Mouse (Mus musculus) forebrain, embryonic 11.5 days (tissue): ENCODE results near the gene Slc16a5. TPM values are rescaled to one million over a fixed set of nuclear protein-coding genes. Genes with fewer than 3 reads are reported as not detected.

Experiments used
- ATAC-seq: fragments of 200-750 bp; cut with Nextera tagmentation; replicated peaks from 2 replicates; pipeline ENCODE4 v1.8.0; 2017; ENCODE audit warnings: moderate TSS enrichment; ENCODE audit not compliant: low FRiP score
- DNase-seq: peaks from one replicate; pipeline ENCODE4 v3.0.0-alpha.2; 2017; ENCODE audit warnings: low spot score
- H3K27ac ChIP-seq: fragments of 300-500 bp; sonication (generic); 2 replicates; pipeline ENCODE4 v1.5.1; 2014; ENCODE audit warnings: low read depth, low read length
- H3K27me3 ChIP-seq: fragments of 300-500 bp; sonication (generic); 2 replicates; pipeline ENCODE4 v1.6.1; 2014; ENCODE audit warnings: mild to moderate bottlenecking, low read length, mixed read lengths; ENCODE audit not compliant: control insufficient read depth, insufficient read depth
- H3K36me3 ChIP-seq: fragments of 300-500 bp; sonication (generic); 2 replicates; pipeline ENCODE4 v1.6.1; 2014; ENCODE audit warnings: mild to moderate bottlenecking, low read length, moderate library complexity, mixed read lengths; ENCODE audit not compliant: control insufficient read depth, insufficient read depth
- H3K4me1 ChIP-seq: fragments of 300-500 bp; sonication (generic); replicated peaks from 2 replicates; pipeline ENCODE4 v1.6.1; 2014; ENCODE audit warnings: low read length, mixed read lengths; ENCODE audit not compliant: control insufficient read depth, insufficient read depth
- H3K4me2 ChIP-seq: fragments of 300-500 bp; sonication (generic); 2 replicates; pipeline ENCODE4 v1.6.1; 2014; ENCODE audit warnings: low read depth, mild to moderate bottlenecking, low read length, moderate library complexity, mixed read lengths; ENCODE audit not compliant: severe bottlenecking
- H3K4me3 ChIP-seq: fragments of 300-500 bp; sonication (generic); 2 replicates; pipeline ENCODE4 v1.5.1; 2014; ENCODE audit warnings: low read depth, low read length
- H3K9ac ChIP-seq: fragments of 300-500 bp; sonication (generic); 2 replicates; pipeline ENCODE4 v1.6.1; 2014; ENCODE audit warnings: low read length
- H3K9me3 ChIP-seq: fragments of 300-500 bp; sonication (generic); 2 replicates; pipeline ENCODE4 v1.6.1; 2016; ENCODE audit warnings: low read length, mixed read lengths; ENCODE audit not compliant: control insufficient read depth
- WGBS: fragments of 180-500 bp; shearing (Covaris S2); extraction: QIAGEN DNeasy Blood & Tissue Kit; methylation state at CpG from one replicate; pipeline ENCODE4 v1.1.7; 2014; 5-methylcytosine and 5-hydroxymethylcytosine counted together
- polyA plus RNA-seq: library from polyadenylated mRNA; unstranded; fragments of >200 nt; fragmentation: Nextera tagmentation; extraction: Ambion mirVana; gene quantifications from 2 replicates; pipeline ENCODE4 v1.2.1, GENCODE M21; 2014

Gene Slc16a5
- 0.16 and 0.24 TPM in 2 replicates for polyA plus RNA-seq

DNA sequence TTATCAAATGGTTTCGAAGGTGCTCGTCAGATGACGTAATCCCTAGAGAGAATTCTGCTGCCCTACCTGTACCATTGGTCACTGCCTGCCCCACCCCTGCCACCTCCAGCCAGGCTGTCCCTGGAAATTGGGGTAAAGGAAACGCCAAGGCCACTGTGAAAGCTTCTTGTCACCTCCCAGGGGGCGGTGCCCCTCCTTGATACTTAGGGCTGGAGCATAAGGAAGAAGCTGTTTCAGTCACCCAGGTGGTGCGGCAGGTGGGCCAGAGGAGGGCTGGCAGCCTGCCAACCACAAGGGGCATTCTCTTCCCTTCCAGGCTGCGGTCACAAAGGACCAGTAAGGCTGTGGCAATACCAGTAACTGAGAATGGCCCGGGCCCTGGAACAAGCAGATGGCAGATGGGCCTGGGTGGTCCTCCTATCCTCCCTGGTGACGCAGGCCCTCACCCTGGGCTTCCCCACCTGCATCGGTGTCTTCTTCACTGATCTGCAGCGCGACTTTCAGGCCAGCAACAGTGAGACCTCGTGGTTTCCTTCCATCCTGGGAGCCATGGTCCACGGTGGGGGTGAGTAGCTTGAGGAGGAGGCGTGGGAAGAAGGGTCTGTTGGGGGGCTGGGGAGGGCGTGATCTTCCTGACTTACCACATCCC lies at the start of gene Slc16a5:
Gene Slc16a5, plus strand, starts transcription at position 232 of the 649 bp plus-strand sequence.
- Histone ChIP-seq H3K27ac (no peak within 1 kb of the TSS), H3K36me3 (no peaks in the 10 kb centered on the region), H3K4me1 (no peaks in the 10 kb centered on the region), H3K4me2 (no peak within 1 kb of the TSS), H3K4me3 (no peak within 1 kb of the TSS), H3K9ac (no peak within 1 kb of the TSS), H3K9me3 (no peaks in the 10 kb centered on the region), H3K27me3 (no peaks in the 10 kb centered on the region)
- ATAC-seq (no peak), DNase-seq (no peak)
- 80% methylated on average over 16 of the region's 16 CpGs for WGBS

DNA sequence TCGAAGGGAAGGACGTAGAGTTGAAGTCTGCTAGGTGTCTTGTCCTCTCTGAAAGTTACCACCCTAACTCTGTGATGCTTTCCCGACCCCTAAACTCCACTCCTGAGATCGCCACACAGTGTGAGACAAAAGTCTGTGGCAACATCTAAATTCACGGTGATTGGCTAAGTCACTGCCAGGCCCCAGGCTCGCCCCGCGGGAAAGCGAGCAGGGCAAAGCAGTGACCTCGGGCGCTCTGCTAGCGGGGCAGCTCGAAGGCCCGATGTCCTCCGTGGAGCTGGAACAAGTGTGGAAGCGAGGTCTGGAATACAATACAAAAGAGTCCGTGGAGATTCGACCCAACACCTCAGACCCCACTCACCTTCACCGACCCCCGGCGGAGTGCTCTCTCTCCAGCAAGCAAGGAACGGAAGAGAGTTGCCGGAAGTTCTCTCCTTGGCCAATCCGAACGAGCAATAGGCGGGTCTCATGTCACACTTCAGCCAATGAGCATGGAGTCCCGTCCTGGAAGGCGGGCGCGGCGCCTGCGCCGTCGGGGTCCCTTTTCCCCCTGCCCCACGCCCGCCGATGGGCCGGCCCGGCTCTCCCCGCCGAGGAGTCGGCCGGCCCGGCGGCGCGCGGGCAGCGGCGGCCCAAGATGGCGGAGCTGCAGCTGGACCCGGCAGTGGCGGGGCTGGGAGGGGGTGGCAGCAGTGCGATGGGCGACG lies 42.6 kb upstream of the Slc16a5 start, which contains the start of the genes Atp5h and Kctd2:
Gene Atp5h, minus strand, starts transcription at position 432 of the 707 bp plus-strand sequence.
Gene Kctd2, plus strand, starts transcription at position 598 of the 707 bp plus-strand sequence.
- Histone ChIP-seq H3K4me3 (peak within 1 kb of the TSS; percentile 91), H3K9ac (peak within 1 kb of the TSS; percentile 95), H3K27ac (peak within 1 kb of the TSS; percentile 71), H3K27me3 (no peaks in the 10 kb centered on the region), H3K9me3 (no peaks in the 10 kb centered on the region), H3K4me2 (peak within 1 kb of the TSS; percentile 81), H3K4me1 (peaks cover 8% of the 10 kb centered on the region), H3K36me3 (peaks cover 2% of the 10 kb centered on the region; the same call in 1 of the 2 replicates)
- DNase-seq = peak; percentile 98
- under 1% methylated on average over 50 of the region's 56 CpGs for WGBS
- ATAC-seq = peak; percentile 98

DNA sequence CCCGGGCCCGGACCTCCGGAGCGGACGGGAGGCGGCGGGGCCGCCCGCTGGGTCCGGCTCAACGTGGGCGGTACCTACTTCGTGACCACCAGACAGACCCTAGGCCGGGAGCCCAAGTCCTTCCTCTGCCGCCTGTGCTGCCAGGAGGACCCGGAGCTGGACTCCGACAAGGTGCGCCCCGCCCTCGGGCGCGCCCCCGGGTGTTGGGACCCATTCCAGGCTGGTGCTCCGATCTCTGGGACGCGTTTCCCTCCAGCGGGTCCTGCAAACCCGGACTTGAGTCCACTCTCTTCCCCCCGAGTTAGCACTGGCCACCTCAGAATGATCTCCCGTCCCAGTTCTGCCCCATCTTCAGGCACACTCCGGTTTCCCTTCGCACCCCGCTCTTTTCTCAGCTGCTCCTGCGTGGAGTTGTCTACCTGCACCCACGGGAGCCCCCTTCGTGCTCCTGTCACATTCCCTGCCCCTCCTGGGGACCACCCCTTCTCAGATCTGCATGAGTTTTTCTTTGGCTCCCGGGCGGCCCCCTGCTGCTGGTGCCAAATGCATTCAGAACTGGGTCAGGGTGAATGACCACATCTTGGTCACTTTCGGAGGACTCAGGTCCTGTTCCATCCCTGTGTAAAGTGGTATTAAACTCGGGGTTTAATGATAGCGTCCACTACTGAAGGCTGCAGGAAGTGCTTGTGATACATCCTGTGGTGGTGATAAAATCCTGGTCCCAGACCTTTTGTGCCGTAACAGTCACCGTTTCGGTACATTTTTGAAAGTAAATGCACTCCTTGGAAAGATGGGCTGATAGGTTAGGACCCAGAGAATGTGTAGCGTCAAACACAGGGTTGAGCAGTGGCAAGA lies 41.7 kb upstream of the Slc16a5 start:
- H3K4me1 ChIP-seq = peaks cover 8% of the 10 kb centered on the region
- peak overlapping the region; percentile 95 for H3K9ac ChIP-seq
- 2% methylated on average over 43 of the region's 45 CpGs for WGBS
- ATAC-seq = peak; percentile 76
- H3K36me3 ChIP-seq = peaks cover 2% of the 10 kb centered on the region; the same call in 1 of the 2 replicates
- peak; percentile 81 for DNase-seq
- H3K9me3 ChIP-seq = no peaks in the 10 kb centered on the region
- peak overlapping the region; percentile 91 for H3K4me3 ChIP-seq
- H3K4me2 ChIP-seq = peak overlapping the region; percentile 78
- H3K27ac ChIP-seq = peak overlapping the region; percentile 71
- H3K27me3 ChIP-seq = no peaks in the 10 kb centered on the region

DNA sequence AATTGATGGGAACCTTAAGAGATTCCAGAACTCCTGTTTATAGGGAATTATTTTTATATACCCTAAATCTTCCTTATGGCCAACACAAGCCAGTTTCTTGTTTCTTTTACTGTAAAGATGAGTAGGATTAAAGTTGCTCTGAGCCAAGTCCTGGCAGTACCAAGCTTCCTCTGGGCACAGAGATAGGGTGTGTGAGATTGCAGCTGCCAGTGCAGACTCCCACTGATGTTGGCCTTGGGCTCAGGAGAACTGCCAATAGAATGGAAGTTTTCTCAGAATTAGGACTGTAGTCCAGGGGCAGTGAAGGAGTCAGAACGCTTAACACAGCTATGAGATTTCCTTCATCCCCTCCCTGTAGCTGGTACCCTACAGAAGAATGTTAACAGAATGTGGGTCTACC lies 40.9 kb upstream of the Slc16a5 start:
- Histone ChIP-seq H3K27ac (no peak overlapping the region), H3K4me1 (peaks cover 8% of the 10 kb centered on the region), H3K36me3 (peaks cover 1% of the 10 kb centered on the region; the same call in 1 of the 2 replicates), H3K9ac (no peak overlapping the region; the same call in 1 of the 2 replicates), H3K27me3 (no peaks in the 10 kb centered on the region), H3K4me3 (no peak overlapping the region; the same call in 1 of the 2 replicates), H3K9me3 (no peaks in the 10 kb centered on the region), H3K4me2 (peak overlapping the region; percentile 78)
- DNase-seq (no peak), ATAC-seq (no peak)
- WGBS = 66% methylated on average over 1 of the region's 1 CpGs

DNA sequence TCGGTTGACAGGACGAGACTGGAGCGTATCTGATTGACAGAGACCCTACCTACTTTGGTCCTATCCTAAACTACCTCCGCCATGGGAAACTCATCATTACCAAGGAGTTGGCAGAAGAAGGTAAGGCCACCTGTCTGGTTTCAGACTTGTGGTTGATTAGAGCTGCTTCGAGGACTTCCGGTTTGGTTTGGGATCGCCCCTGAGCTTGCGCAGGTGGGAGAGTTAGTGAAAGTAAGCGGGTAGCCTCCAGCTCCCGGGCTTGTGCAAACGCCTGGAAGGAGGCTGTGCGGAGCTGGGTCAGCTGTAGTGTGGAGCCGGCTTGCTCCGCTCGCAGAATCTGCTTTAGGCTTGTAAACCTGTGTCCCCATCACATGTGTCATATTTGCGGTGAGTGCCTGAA lies 40.3 kb upstream of the Slc16a5 start:
- no peak for ATAC-seq
- WGBS = 89% methylated on average over 16 of the region's 16 CpGs
- no peak overlapping the region for H3K4me3 ChIP-seq

DNA sequence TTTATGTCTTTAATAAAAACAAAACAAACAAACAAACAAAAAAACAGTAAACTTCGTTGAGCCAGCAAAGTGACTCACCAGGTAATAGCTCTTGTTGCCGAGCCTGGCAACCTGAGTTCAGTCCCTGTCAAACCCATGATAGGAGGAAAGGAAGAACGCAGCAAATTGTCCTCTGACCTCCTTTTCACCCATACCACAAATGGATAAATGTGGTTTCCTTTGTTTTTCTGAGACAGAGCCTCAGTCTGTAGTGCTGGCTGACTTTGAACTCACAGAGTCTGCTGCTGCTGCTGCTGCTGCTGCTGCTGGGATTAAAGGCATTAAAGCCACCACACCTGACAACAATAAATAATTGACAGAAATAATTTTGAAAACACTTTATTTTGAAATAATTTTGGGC lies 39.2 kb upstream of the Slc16a5 start:
- no peak overlapping the region for H3K4me3 ChIP-seq
- 84% methylated on average over 3 of the region's 3 CpGs for WGBS
- DNase-seq (no peak), ATAC-seq (no peak)
- no peaks in the 10 kb centered on the region for H3K27me3 ChIP-seq
- H3K36me3 ChIP-seq = no peaks in the 10 kb centered on the region; the same call in 1 of the 2 replicates
- H3K9ac ChIP-seq = no peak overlapping the region
- H3K4me2 ChIP-seq = no peak overlapping the region
- no peak overlapping the region for H3K27ac ChIP-seq
- peaks cover 8% of the 10 kb centered on the region for H3K4me1 ChIP-seq
- no peaks in the 10 kb centered on the region for H3K9me3 ChIP-seq

More for the DNA sequence above, 40.3 kb upstream of the Slc16a5 start:
- Histone ChIP-seq H3K27me3 (no peaks in the 10 kb centered on the region), H3K9ac (no peak overlapping the region), H3K4me2 (no peak overlapping the region), H3K9me3 (no peaks in the 10 kb centered on the region), H3K36me3 (no peaks in the 10 kb centered on the region; the same call in 1 of the 2 replicates), H3K27ac (no peak overlapping the region), H3K4me1 (peaks cover 8% of the 10 kb centered on the region)
- no peak for DNase-seq

DNA sequence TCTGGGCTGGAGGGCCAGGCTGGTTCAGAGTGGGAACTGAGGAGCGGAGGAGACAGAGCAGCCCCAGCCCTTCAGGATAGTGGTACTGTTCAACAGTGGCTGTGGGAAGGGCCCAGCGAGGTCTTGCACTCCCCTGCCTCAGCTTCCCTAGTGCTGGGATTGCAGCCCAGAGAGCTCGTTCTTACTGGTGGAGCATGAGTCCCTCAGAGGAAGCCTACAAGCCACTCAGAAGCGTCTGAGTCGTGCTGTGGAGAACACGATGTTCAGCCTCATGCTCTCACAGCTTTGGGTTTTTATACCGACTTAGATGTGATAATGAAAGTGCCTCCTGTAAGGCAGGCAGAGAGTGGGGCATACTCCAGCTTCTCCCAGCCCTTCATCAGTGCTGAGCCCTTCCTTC lies 37.6 kb upstream of the Slc16a5 start:
- ATAC-seq (no peak), DNase-seq (no peak)
- Histone ChIP-seq H3K27ac (no peak overlapping the region), H3K9me3 (no peaks in the 10 kb centered on the region), H3K36me3 (peaks cover 1% of the 10 kb centered on the region; the same call in 1 of the 2 replicates), H3K4me1 (no peaks in the 10 kb centered on the region; the same call in 1 of the 2 replicates), H3K9ac (no peak overlapping the region), H3K4me2 (no peak overlapping the region), H3K4me3 (no peak overlapping the region), H3K27me3 (no peaks in the 10 kb centered on the region)
- WGBS = 87% methylated on average over 7 of the region's 7 CpGs

DNA sequence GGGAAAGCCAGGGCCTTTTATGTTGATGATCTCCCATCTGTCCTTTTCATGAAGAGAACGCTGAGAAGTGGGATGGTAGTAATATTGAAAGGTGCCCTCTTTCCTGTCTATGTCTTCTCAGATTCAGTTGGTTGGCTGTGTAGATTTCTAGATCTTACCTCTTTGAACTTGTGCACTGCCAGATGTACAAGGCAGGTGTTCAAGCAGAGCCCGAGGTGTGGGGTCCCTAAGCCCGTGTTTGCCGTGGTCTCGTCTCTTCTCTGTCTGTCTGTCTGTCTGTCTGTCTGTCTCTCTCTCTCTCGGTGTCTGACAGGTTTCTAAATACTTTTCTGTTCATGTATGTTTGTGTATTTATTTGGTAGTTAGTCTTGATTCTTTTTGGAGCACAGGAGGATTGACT lies 36.6 kb upstream of the Slc16a5 start:
- 92% methylated on average over 6 of the region's 6 CpGs for WGBS
- Histone ChIP-seq H3K4me3 (no peak overlapping the region), H3K9ac (no peak overlapping the region), H3K9me3 (no peaks in the 10 kb centered on the region), H3K36me3 (peaks cover 4% of the 10 kb centered on the region; the same call in 1 of the 2 replicates), H3K4me1 (no peaks in the 10 kb centered on the region; the same call in 1 of the 2 replicates), H3K27me3 (no peaks in the 10 kb centered on the region), H3K27ac (no peak overlapping the region), H3K4me2 (no peak overlapping the region)
- no peak for DNase-seq
- ATAC-seq = no peak
